Mouse (Mus musculus) MEL (cell line): ENCODE measurements around the gene Fam57b.

Experiments used
- CHD2 ChIP-seq: IDR thresholded peaks from 2 replicates; pipeline ENCODE4 v1.6.1; 2011; ENCODE audit warnings: low read length, improper control_type of control experiment
- CTCF ChIP-seq, 3 experiments: IDR thresholded peaks in 2 of 3; conservative IDR thresholded peaks in 1 of 3; 2 replicates each; pipeline ENCODE4 v1.5.1; 2011 to 2012; ENCODE audit warnings: low read length in 3 of 3, low read depth in 2 of 3, mild to moderate bottlenecking in 2 of 3, improper control_type of control experiment in 1 of 3, inconsistent platforms in 1 of 3, mixed read lengths in 1 of 3, moderate library complexity in 1 of 3; ENCODE audit not compliant: control insufficient read depth in 1 of 3, insufficient read depth in 1 of 3, poor library complexity in 1 of 3, severe bottlenecking in 1 of 3
- KAT2A ChIP-seq: conservative IDR thresholded peaks from 2 replicates; pipeline ENCODE4 v1.6.1; 2012; ENCODE audit warnings: low read depth, low read length, improper control_type of control experiment, inconsistent platforms
- POLR2A ChIP-seq, 2 experiments: IDR thresholded peaks; 2 replicates each; pipeline ENCODE4 v1.6.1; 2011 to 2012; ENCODE audit warnings: low read length in 2 of 2, mild to moderate bottlenecking in 2 of 2, control low read depth in 1 of 2, improper control_type of control experiment in 1 of 2, low read depth in 1 of 2, moderate library complexity in 1 of 2; ENCODE audit not compliant: control insufficient read depth in 1 of 2, insufficient read depth in 1 of 2, poor library complexity in 1 of 2
- SIN3A ChIP-seq: IDR thresholded peaks from 2 replicates; pipeline ENCODE4 v1.6.1; 2012; ENCODE audit warnings: low read length, improper control_type of control experiment, inconsistent platforms

GRCm38 (mm10) chr7:126765540-126765939 is 31.9 kb upstream of the Fam57b start:
- no peak for TF ChIP-seq KAT2A
- TF ChIP-seq POLR2A (IDR thresholded peaks at IDR 0.05; ENCODE audit: control insufficient read depth in 1 of 2, insufficient read depth in 1 of 2, low read depth in 1 of 2, low read length in 2 of 2, poor library complexity in 1 of 2) = no peak
- no peak for TF ChIP-seq SIN3A
- no peak for TF ChIP-seq CTCF (IDR thresholded peaks at IDR 0.05 in 2 of 3, conservative IDR thresholded peaks at IDR 0.05 in 1 of 3; ENCODE audit: control insufficient read depth in 1 of 3, insufficient read depth in 1 of 3, low read depth in 2 of 3, low read length in 3 of 3, poor library complexity in 1 of 3, severe bottlenecking in 1 of 3)
- TF ChIP-seq CHD2 = no peak
